Mouse (Mus musculus) adrenal gland, postnatal 10 days (tissue): Measurements from ENCODE around the gene Agbl3. TPM values are rescaled to one million over a fixed set of nuclear protein-coding genes. Genes with fewer than 3 reads are reported as not detected.
A peak's percentile ranks its signal among the peaks of the same experiment; 100 is the strongest.

Experiments
- DNase-seq: peaks from one replicate; pipeline ENCODE4 v3.0.0; 2021; ENCODE audit warnings: mixed read lengths
- total RNA-seq, 2 experiments: library from RNA; stranded (reverse); gene quantifications; 2 replicates each; pipeline ENCODE4 v1.2.3; 2021

Agbl3 gene
- total RNA-seq, 2 experiments from 2014 or later, result 14.6 to 17.8 TPM

DNA sequence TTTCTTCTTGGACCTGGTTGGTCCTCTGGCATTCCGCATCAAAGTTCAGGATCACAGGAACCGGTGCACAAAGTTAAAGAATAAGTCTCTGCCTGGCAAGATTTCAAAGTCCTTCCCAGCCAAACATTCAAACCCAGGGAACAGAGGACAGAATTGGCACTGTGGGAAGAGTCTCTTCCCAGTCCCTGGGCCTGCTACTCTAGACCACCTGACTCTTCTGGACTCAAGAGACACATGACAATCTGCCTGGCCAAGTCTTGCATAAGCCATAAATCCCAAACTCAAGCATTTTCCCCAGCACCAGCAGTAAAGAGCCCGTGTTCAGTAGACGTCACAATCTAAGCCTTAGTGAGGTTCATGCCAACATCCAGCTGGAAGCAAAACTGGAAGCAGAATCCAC is 126.4 kb downstream of the Agbl3 start:
- DNase-seq, result peak; percentile 43

DNA sequence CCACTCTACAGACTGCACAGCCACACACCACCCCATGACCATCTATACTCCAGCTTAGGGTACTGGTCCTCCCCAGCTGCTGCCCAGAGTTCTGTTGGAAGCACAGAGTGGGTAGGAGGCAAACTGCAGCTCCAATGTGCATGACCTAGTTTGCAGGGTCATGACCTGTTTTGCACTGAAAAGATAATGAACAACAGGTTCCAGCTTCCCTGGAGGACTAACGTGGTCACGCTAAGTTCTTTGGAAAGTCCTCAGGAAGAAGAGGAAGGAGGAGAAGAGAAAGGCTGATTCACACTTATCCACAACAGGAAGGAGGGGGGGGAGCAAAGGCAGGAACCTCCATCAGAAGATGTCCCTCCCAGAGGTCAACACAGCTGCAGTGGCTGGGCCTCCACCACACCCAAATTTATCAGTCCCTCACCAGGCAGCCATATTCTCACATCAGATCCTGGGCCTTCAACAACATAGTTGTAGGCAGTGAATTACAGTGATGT is 126.9 kb downstream of the Agbl3 start:
- DNase-seq, result no peak

DNA sequence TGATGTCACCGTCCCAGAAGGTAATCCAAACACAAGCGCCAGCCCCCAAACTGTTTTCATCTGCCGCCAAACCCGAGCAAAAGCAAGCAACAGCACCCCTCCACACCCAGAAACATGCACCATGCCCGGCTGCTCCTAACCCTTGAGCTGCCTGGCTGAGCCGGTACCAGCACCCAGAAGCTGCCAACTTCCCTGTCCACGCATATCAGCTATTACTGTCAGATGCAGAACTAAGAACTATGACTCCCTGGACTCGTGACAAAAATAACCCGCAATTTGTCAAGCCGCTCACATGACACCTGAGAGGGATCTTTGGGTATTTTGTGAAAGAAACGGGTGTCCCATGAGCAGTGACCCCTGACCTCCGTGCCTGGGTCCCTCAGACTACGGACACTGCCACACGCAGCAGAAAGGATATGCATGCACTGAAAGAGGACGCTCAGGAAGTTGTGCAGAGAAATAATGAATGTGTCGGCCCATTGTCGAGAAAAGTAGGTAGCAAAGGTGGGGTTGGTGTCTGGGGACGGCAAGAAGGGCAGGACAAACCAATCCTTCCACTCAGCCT is 127.5 kb downstream of the Agbl3 start:
- no peak for DNase-seq

Other genes with a start within 250 kb of the Agbl3 start
- gene Cald1, start 181.9 kb upstream of the Agbl3 start, total RNA-seq, result 10 to 100 TPM; 80.8 to 90.5 TPM
- 10 to 100 TPM; 23.8 to 34.7 TPM for gene Tmem140, start 82.7 kb downstream of the Agbl3 start, total RNA-seq
- 1 to 10 TPM; 6.2 to 8.8 TPM for gene Cyren, start 97.6 kb downstream of the Agbl3 start, total RNA-seq
- 10 to 100 TPM; 21.0 to 27.3 TPM for gene Wdr91, start 130.4 kb downstream of the Agbl3 start, total RNA-seq
- gene Stra8, start 139.7 kb downstream of the Agbl3 start, total RNA-seq, result not detected
- gene Slc23a4, start 208.0 kb downstream of the Agbl3 start, total RNA-seq, result under 1 TPM; 0.12 to 0.30 TPM